Mouse (Mus musculus) lung, embryonic 16.5 days (tissue): ENCODE data around the gene Mettl16. TPM values are rescaled to one million over a fixed set of nuclear protein-coding genes. Genes with fewer than 3 reads are reported as not detected.

ENCODE experiments used
- ATAC-seq: fragments of 200-750 bp; cut with Nextera tagmentation; 2 replicates; pipeline ENCODE4 v1.8.0; 2017; ENCODE audit warnings: low read depth, mild to moderate bottlenecking, moderate library complexity
- H3K27ac ChIP-seq: fragments of 300-500 bp; sonication (generic); 2 replicates; pipeline ENCODE4 v1.5.1; 2014; ENCODE audit warnings: mild to moderate bottlenecking, control low read depth, low read length
- H3K27me3 ChIP-seq: fragments of 300-500 bp; sonication (generic); 2 replicates; pipeline ENCODE4 v1.6.1; 2014; ENCODE audit warnings: low read depth, low read length, mixed read lengths; ENCODE audit not compliant: control insufficient read depth, insufficient read depth
- H3K36me3 ChIP-seq: fragments of 300-500 bp; sonication (generic); 2 replicates; pipeline ENCODE4 v1.6.1; 2014; ENCODE audit warnings: low read length; ENCODE audit not compliant: control insufficient read depth, insufficient read depth
- H3K4me1 ChIP-seq: fragments of 300-500 bp; sonication (generic); replicated peaks from 2 replicates; pipeline ENCODE4 v1.6.1; 2014; ENCODE audit warnings: low read length, mixed read lengths; ENCODE audit not compliant: control insufficient read depth, insufficient read depth
- H3K4me2 ChIP-seq: fragments of 300-500 bp; sonication (generic); 2 replicates; pipeline ENCODE4 v1.6.1; 2014; ENCODE audit warnings: low read depth, low read length, control low read depth
- H3K4me3 ChIP-seq: fragments of 300-500 bp; sonication (generic); 2 replicates; pipeline ENCODE4 v1.5.1; 2014; ENCODE audit warnings: mild to moderate bottlenecking, low read length, control low read depth
- H3K9ac ChIP-seq: fragments of 300-500 bp; sonication (generic); 2 replicates; pipeline ENCODE4 v1.6.1; 2014; ENCODE audit warnings: low read length, control low read depth
- H3K9me3 ChIP-seq: fragments of 300-500 bp; sonication (generic); 2 replicates; pipeline ENCODE4 v1.6.1; 2016; ENCODE audit warnings: low read length; ENCODE audit not compliant: control insufficient read depth
- WGBS: fragments of 180-500 bp; shearing (Covaris S2); extraction: QIAGEN DNeasy Blood & Tissue Kit; methylation state at CpG from one replicate; pipeline ENCODE4 v1.1.7; 2014; 5-methylcytosine and 5-hydroxymethylcytosine counted together
- microRNA-seq: library from miRNA; unstranded; fragments of <30 nt; microRNA quantifications from one replicate; pipeline ENCODE4, GENCODE M21; 2016
- polyA plus RNA-seq: library from polyadenylated mRNA; unstranded; fragments of >200 nt; fragmentation: Nextera tagmentation; extraction: Ambion mirVana; gene quantifications from 2 replicates; pipeline ENCODE4 v1.2.1, GENCODE M21; 2015

Mettl16 gene
- polyA plus RNA-seq, 1 experiment from 2014 or later = 47.5 TPM

- Histone ChIP-seq H3K27ac (no peak overlapping the region), H3K36me3 (no peaks in the 10 kb centered on the region), H3K4me2 (no peak overlapping the region), H3K4me3 (no peak overlapping the region), H3K9ac (no peak overlapping the region), H3K27me3 (no peaks in the 10 kb centered on the region), H3K9me3 (no peaks in the 10 kb centered on the region), H3K4me1 (peaks cover 6% of the 10 kb centered on the region)
- WGBS = 80% methylated on average over 13 of the region's 13 CpGs
- no peak for ATAC-seq
Observed at GRCm38 (mm10) chr11:74868046-74868760, 97.6 kb downstream of the Mettl16 start.

GRCm38 (mm10) chr11:74869603-74870002 lies 99.0 kb downstream of the Mettl16 start:
- ATAC-seq = no peak
- Histone ChIP-seq H3K36me3 (no peaks in the 10 kb centered on the region), H3K9ac (no peak overlapping the region), H3K4me1 (0 out of 2 replicates have a peak, but pooled peaks cover 2% of the 10 kb centered on the region), H3K9me3 (no peaks in the 10 kb centered on the region), H3K27ac (no peak overlapping the region), H3K4me2 (no peak overlapping the region), H3K4me3 (no peak overlapping the region), H3K27me3 (no peaks in the 10 kb centered on the region)
- WGBS = 82% methylated on average over 6 of the region's 6 CpGs

- Histone ChIP-seq H3K27ac (no peak overlapping the region), H3K9ac (no peak overlapping the region), H3K9me3 (no peaks in the 10 kb centered on the region), H3K4me2 (no peak overlapping the region), H3K27me3 (no peaks in the 10 kb centered on the region), H3K36me3 (no peaks in the 10 kb centered on the region), H3K4me1 (0 out of 2 replicates have a peak, but pooled peaks cover 2% of the 10 kb centered on the region), H3K4me3 (no peak overlapping the region)
- ATAC-seq = no peak
- 56% methylated on average over 4 of the region's 4 CpGs for WGBS
Observed at GRCm38 (mm10) chr11:74870544-74870943, 99.9 kb downstream of the Mettl16 start.

GRCm38 (mm10) chr11:74870991-74871622 lies 100.5 kb downstream of the Mettl16 start:
- H3K36me3 ChIP-seq = no peaks in the 10 kb centered on the region
- H3K27ac ChIP-seq = no peak overlapping the region
- no peak for ATAC-seq
- H3K4me1 ChIP-seq = 0 out of 2 replicates have a peak, but pooled peaks cover 2% of the 10 kb centered on the region
- no peak overlapping the region for H3K4me2 ChIP-seq
- no peaks in the 10 kb centered on the region for H3K9me3 ChIP-seq
- H3K27me3 ChIP-seq = no peaks in the 10 kb centered on the region
- 33% methylated on average over 12 of the region's 12 CpGs for WGBS
- no peak overlapping the region for H3K9ac ChIP-seq
- no peak overlapping the region for H3K4me3 ChIP-seq

- WGBS = 57% methylated on average over 3 of the region's 3 CpGs
- no peak overlapping the region for H3K9ac ChIP-seq
- H3K36me3 ChIP-seq = no peaks in the 10 kb centered on the region
- H3K27me3 ChIP-seq = no peaks in the 10 kb centered on the region
- H3K4me1 ChIP-seq = peaks cover 3% of the 10 kb centered on the region; the same call in 1 of the 2 replicates
- no peak overlapping the region for H3K27ac ChIP-seq
- ATAC-seq = no peak
- H3K4me3 ChIP-seq = no peak overlapping the region
- H3K9me3 ChIP-seq = no peaks in the 10 kb centered on the region
- H3K4me2 ChIP-seq = no peak overlapping the region
Observed at GRCm38 (mm10) chr11:74874630-74875029, 104.0 kb downstream of the Mettl16 start.

- 4% methylated on average over 9 of the region's 9 CpGs for WGBS
Observed at GRCm38 (mm10) chr11:74876801-74877200, 106.2 kb downstream of the Mettl16 start.

More at GRCm38 (mm10) chr11:74876801-74877200, 106.2 kb downstream of the Mettl16 start:
- Histone ChIP-seq H3K4me2 (no peak overlapping the region), H3K9me3 (no peaks in the 10 kb centered on the region), H3K4me1 (peaks cover 6% of the 10 kb centered on the region; the same call in 1 of the 2 replicates), H3K4me3 (no peak overlapping the region), H3K27me3 (no peaks in the 10 kb centered on the region), H3K9ac (no peak overlapping the region), H3K36me3 (no peaks in the 10 kb centered on the region), H3K27ac (no peak overlapping the region)
- ATAC-seq = peak; percentile 81

Small RNA genes within 50 kb of the gene (microRNA-seq; reads per million reads assigned to microRNA genes)
- not detected for gene Mir6926

Other genes with a start within 250 kb of the Mettl16 start
- 1.2 and 1.5 TPM in 2 replicates for gene Rap1gap2, start 159.9 kb upstream of the Mettl16 start, polyA plus RNA-seq
- 0.33 and 0.53 TPM in 2 replicates for gene Ccdc92b, start 151.2 kb upstream of the Mettl16 start, polyA plus RNA-seq
- 17.7 and 18.9 TPM in 2 replicates for gene Cluh, start 121.3 kb upstream of the Mettl16 start, polyA plus RNA-seq
- gene Pafah1b1, start 46.2 kb upstream of the Mettl16 start, polyA plus RNA-seq = 40.7 and 44.9 TPM in 2 replicates
- 3.0 and 3.1 TPM in 2 replicates for gene Mnt, start 60.1 kb downstream of the Mettl16 start, polyA plus RNA-seq
- gene Sgsm2, start 126.2 kb downstream of the Mettl16 start, polyA plus RNA-seq = 3.4 and 4.2 TPM in 2 replicates
- 32.3 and 34.3 TPM in 2 replicates for gene Tsr1, start 127.2 kb downstream of the Mettl16 start, polyA plus RNA-seq
- 15.6 and 17.0 TPM in 2 replicates for gene Smg6, start 155.0 kb downstream of the Mettl16 start, polyA plus RNA-seq
- 20.7 and 21.4 TPM in 2 replicates for gene Srr, start 155.1 kb downstream of the Mettl16 start, polyA plus RNA-seq